Mouse (Mus musculus): ENCODE measurements around the gene Musk.
A peak's percentile ranks its signal among the peaks of the same experiment; 100 is the strongest.

The Musk gene

GRCm38 (mm10) chr4:58314942-58315508 lies 29.3 kb downstream of the Musk start:
- DNase-seq (ENCODE audit: inconsistent age in 2 of 2, low spot score in 1 of 2): no peak

GRCm38 (mm10) chr4:58317536-58317935 lies 31.8 kb downstream of the Musk start:
- DNase-seq (ENCODE audit: inconsistent age in 2 of 2, low spot score in 1 of 2): no peak

DNA sequence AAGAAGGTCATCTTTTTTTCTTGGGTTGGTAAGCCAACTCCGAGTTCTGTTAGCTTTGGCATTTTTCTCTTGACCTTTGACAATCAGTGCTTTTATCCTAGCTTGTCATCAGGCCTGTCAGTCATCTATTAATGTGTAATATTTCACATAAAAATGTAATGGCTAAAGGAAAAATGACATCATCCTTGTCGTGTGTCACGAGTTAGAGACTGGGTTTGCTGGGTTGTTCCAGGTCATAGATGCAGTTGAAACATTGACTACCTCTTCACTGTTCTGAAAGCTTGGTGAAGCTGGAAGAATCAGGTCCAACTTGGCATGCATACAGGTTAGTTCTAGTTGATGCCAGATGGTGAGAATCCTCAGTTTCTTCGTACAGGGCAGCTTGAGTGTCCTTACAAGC lies 34.5 kb downstream of the Musk start:
- no peak for DNase-seq (ENCODE audit: inconsistent age in 2 of 2, low spot score in 1 of 2)

GRCm38 (mm10) chr4:58326746-58327145 lies 41.0 kb downstream of the Musk start:
- no peak for DNase-seq (ENCODE audit: inconsistent age in 2 of 2, low spot score in 1 of 2)

- no peak for DNase-seq (ENCODE audit: inconsistent age in 2 of 2, low spot score in 1 of 2)
These were observed 42.5 kb downstream of the Musk start for GRCm38 (mm10) chr4:58328231-58328630.

DNA sequence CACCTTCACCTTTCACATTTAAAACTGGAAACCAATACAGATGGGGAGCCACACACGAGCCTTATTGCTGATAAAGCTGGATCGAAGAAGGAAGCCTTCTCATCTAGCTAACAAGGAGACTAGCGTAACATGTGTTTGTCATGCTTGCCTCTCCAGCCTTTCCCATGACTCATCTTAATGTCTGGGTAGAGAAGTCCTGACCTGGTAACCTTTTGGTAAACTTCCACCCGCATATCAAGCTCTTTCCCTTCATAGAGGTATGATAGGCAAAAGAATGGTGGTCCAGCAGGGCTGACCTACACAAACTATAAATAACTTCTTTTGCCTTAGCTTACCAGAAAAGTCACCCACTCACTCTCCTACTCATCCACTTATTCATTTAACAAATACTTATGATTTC lies 44.3 kb downstream of the Musk start:
- no peak for DNase-seq (ENCODE audit: inconsistent age in 2 of 2, low spot score in 1 of 2)

DNA sequence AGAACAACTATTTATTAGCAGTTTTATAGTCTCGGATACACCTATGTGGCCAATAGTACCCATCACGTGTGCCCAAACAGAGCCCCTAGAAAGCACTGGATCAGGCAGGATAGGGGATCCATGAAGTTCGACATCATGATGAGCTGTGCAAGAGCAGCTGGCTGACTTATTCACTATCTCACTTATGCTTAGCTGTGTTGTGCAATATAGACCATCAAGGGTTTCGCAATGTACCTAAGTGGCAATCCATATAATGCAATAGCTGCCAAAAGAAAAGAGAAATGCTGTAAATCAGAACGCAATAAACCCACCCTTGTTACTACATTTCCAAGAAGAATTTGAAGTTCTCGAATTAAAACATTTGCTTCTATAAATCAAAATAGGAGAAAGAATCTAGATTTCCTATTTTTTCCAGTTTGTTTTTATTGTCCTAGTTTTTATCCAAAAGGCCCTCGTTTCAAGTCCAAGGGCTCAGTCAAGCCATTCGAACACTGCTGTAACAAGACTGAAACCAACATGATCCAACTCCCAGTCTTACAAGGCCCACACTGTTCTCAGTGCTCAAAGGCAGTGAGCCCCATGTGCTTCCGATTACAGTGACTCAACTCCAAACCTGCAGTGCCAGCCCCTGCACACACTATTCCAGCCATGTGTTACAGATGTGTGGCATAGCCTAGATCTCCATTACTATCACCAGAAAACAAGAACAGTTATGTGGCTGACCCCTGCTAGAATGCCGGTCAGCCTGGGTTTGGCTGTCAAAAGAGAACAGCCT lies 45.3 kb downstream of the Musk start:
- DNase-seq (ENCODE audit: inconsistent age in 2 of 2, low spot score in 1 of 2): peak in 1 of 2 experiments; percentile 45

DNA sequence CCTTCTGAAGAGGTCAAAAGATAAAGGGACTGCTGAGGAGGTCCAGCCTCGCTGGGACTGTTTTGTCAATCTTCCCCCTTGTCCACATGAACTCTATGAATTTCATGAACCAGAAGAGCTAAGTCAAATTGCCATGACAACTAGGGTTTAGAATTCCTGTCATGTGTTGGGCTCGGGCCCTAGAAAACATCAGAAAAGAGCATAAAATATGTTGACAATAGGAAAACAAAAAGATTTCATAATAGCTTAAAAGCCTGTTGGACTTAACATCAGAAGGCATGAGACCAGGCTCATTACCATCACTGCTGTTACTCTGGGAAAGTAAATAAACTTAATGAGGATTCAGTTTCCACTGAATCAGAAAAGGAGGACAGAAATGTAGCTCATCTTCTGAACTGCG lies 46.6 kb downstream of the Musk start:
- no peak for DNase-seq (ENCODE audit: inconsistent age in 2 of 2, low spot score in 1 of 2)

- DNase-seq (ENCODE audit: inconsistent age in 2 of 2, low spot score in 1 of 2): no peak
These were observed 50.5 kb downstream of the Musk start for GRCm38 (mm10) chr4:58336227-58336626.

- no peak for DNase-seq (ENCODE audit: inconsistent age in 2 of 2, low spot score in 1 of 2)
These were observed 53.5 kb downstream of the Musk start for GRCm38 (mm10) chr4:58339226-58339625.

DNA sequence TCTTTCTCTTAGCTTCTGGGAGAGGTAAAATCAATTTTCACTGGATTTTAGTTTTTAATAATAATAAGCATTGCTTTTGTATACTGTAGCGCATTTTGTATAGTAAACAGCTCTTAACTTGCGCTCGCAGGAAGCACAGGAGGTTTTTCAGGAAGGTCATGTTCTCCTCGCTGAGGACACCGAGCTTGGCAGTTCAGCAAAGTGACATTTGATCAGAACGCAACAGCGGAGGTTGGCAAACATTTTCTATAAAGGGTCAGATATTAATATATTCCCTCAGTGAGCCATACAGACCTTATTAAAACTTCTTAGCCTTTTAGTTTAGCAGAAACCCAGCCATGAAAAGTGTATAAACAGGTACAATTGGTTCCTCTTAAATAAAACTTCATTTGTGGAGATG lies 64.4 kb downstream of the Musk start:
- no peak for DNase-seq (ENCODE audit: inconsistent age in 2 of 2, low spot score in 1 of 2)

- no peak for DNase-seq (ENCODE audit: inconsistent age in 2 of 2, low spot score in 1 of 2)
These were observed 65.4 kb downstream of the Musk start for GRCm38 (mm10) chr4:58351165-58351564.

- DNase-seq (ENCODE audit: inconsistent age in 2 of 2, low spot score in 1 of 2): no peak
These were observed 65.8 kb downstream of the Musk start for GRCm38 (mm10) chr4:58351590-58351989.

DNA sequence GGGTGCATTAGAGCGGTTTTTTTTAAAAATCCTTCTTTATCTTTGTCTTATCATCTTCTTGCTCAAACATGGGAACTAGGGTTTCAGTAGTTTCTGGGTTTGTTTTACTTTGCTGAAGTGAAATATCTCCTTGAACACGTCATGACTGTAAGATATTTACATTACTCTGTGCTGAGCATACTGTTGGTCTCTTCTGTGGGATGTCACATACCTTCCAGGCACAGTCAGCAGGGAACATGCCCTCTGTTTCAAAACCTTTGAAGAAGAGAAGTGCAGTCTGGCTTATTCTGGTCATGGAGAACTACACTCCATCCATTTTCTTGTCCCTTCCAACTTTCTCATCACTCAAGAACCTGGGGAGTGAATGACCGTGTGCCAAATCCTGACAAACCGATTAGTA lies 73.2 kb downstream of the Musk start:
- no peak for DNase-seq (ENCODE audit: inconsistent age in 2 of 2, low spot score in 1 of 2)

DNA sequence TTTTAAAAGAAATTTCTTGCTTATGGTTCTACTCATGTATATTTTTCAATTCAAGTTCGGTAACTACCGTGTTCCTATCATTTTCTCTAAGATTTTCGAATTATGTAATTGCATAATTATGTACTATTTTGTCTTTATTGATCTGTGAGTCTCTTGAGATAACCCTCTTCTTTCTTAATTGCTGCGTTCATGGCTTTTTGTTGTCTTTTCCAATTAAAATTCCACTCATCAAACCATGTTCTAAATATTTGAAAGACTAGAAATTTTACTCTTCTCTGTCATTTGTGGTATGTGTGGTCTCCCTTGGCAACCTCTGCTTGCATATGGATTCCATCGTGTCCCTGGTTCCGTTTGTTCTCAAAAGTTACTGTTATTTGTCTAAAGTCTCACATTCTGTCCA lies 79.6 kb downstream of the Musk start:
- no peak for DNase-seq (ENCODE audit: inconsistent age in 2 of 2, low spot score in 1 of 2)

GRCm38 (mm10) chr4:58371106-58371505 lies 85.3 kb downstream of the Musk start:
- DNase-seq (ENCODE audit: inconsistent age in 2 of 2, low spot score in 1 of 2): no peak

GRCm38 (mm10) chr4:58373599-58373998 lies 87.8 kb downstream of the Musk start:
- peak in 1 of 2 experiments; percentile 21 for DNase-seq (ENCODE audit: inconsistent age in 2 of 2, low spot score in 1 of 2)

GRCm38 (mm10) chr4:58374141-58374870 lies 88.5 kb downstream of the Musk start:
- peak; percentile 73 to 86 for DNase-seq (ENCODE audit: inconsistent age in 2 of 2, low spot score in 1 of 2)

DNA sequence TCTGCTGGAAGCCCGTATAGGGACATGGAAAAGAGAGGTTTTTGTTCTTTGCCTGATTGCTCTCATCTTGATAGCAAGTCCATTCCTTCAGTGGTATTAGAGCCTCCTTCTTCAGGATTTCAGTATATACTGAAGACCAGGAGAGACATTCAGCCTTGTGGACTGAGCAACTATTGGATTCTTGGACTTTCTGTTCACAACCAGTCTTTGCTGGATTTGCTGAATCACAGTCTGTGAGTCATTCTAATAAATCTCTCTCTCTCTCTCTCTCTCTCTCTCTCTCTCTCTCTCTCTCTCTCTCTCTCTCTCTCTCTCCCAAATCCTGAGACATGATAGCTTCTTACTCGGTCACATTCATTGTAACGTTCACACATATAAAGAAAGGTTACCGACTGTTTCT lies 93.4 kb downstream of the Musk start:
- DNase-seq (ENCODE audit: inconsistent age in 2 of 2, low spot score in 1 of 2): peak in 1 of 2 experiments; percentile 33

- DNase-seq (ENCODE audit: inconsistent age in 2 of 2, low spot score in 1 of 2): peak in 1 of 2 experiments; percentile 35
These were observed 115.1 kb downstream of the Musk start for GRCm38 (mm10) chr4:58400861-58401341.

- peak; percentile 25 to 53 for DNase-seq (ENCODE audit: inconsistent age in 2 of 2, low spot score in 1 of 2)
These were observed 116.3 kb downstream of the Musk start for GRCm38 (mm10) chr4:58401973-58402501.
